Mouse (Mus musculus) left cerebral cortex, postnatal 14 days (tissue): ENCODE data around the gene Rnf182. TPM values are rescaled to one million over a fixed set of nuclear protein-coding genes. Genes with fewer than 3 reads are reported as not detected.

Experiments
- DNase-seq, 2 experiments: peaks; one replicate each; pipeline ENCODE4 v3.0.0; 2021 to 2022; ENCODE audit warnings: low spot score in 2 of 2, mixed read lengths in 1 of 2
- intact Hi-C: fragments of 180-260 bp; cut with DNase I; formaldehyde crosslinking; loops from one replicate; pipeline ENCODE4 v1.15.1; 2025
- total RNA-seq, 2 experiments: library from RNA; stranded (reverse); gene quantifications; 2 replicates each; pipeline ENCODE4 v1.2.3; 2021

Gene Rnf182
- total RNA-seq, 2 experiments from 2014 or later, result 6.3 to 7.6 TPM

- intact Hi-C loops, result no loop called here
- no peak for DNase-seq
These were observed 62.4 kb downstream of the Rnf182 start for GRCm38 (mm10) chr13:43677883-43678244.

- intact Hi-C loops, result no loop called here
These were observed 69.0 kb downstream of the Rnf182 start for GRCm38 (mm10) chr13:43684499-43684994.

GRCm38 (mm10) chr13:43688065-43688464 is 72.6 kb downstream of the Rnf182 start:
- DNase-seq, result no peak
- intact Hi-C loops, result no loop called here

More at GRCm38 (mm10) chr13:43684499-43684994, 69.0 kb downstream of the Rnf182 start:
- DNase-seq, result peak in 1 of 2 experiments; percentile 14

- no peak for DNase-seq
- intact Hi-C loops, result no loop called here
These were observed 76.2 kb downstream of the Rnf182 start for GRCm38 (mm10) chr13:43691755-43692154.

GRCm38 (mm10) chr13:43695521-43695920 is 80.0 kb downstream of the Rnf182 start:
- DNase-seq, result no peak
- intact Hi-C loops, result no loop called here

GRCm38 (mm10) chr13:43696011-43696410 is 80.5 kb downstream of the Rnf182 start:
- intact Hi-C loops, result no loop called here
- no peak for DNase-seq

GRCm38 (mm10) chr13:43698506-43698905 is 83.0 kb downstream of the Rnf182 start:
- DNase-seq, result no peak
- intact Hi-C loops, result no loop called here

GRCm38 (mm10) chr13:43703471-43703870 is 88.0 kb downstream of the Rnf182 start:
- DNase-seq, result no peak
- intact Hi-C loops, result no loop called here

GRCm38 (mm10) chr13:43704533-43705116 is 89.1 kb downstream of the Rnf182 start:
- DNase-seq, result no peak
- intact Hi-C loops, result no loop called here

- no peak for DNase-seq
- intact Hi-C loops, result no loop called here
These were observed 90.9 kb downstream of the Rnf182 start for GRCm38 (mm10) chr13:43706387-43706786.

GRCm38 (mm10) chr13:43709529-43709928 is 94.0 kb downstream of the Rnf182 start:
- intact Hi-C loops, result no loop called here
- DNase-seq, result no peak

GRCm38 (mm10) chr13:43711708-43712314 is 96.3 kb downstream of the Rnf182 start:
- intact Hi-C loops, result no loop called here
- peak; percentile 62 to 81 for DNase-seq

GRCm38 (mm10) chr13:43714741-43715140 is 99.2 kb downstream of the Rnf182 start:
- intact Hi-C loops, result no loop called here

GRCm38 (mm10) chr13:43715466-43715865 is 100.0 kb downstream of the Rnf182 start:
- intact Hi-C loops, result no loop called here
- DNase-seq, result no peak

More at GRCm38 (mm10) chr13:43714741-43715140, 99.2 kb downstream of the Rnf182 start:
- peak in 1 of 2 experiments; percentile 25 for DNase-seq

GRCm38 (mm10) chr13:43716514-43717036 is 101.1 kb downstream of the Rnf182 start:
- no peak for DNase-seq
- intact Hi-C loops, result no loop called here

GRCm38 (mm10) chr13:43718173-43718572 is 102.7 kb downstream of the Rnf182 start:
- intact Hi-C loops, result no loop called here
- DNase-seq, result no peak

GRCm38 (mm10) chr13:43720496-43720895 is 105.0 kb downstream of the Rnf182 start:
- intact Hi-C loops, result no loop called here
- no peak for DNase-seq
